ENCODE assay signal across 9 mouse cellular contexts in genomic region chr9:22532810-22533447, GRCm38 (mm10). TPM values are rescaled to one million over a fixed set of nuclear protein-coding genes. Genes with fewer than 3 reads are reported as not detected.
A peak's percentile ranks its signal among the peaks of the same experiment; 100 is the strongest.
DNase-seq lines count a peak whose midpoint lies in the region; ATAC-seq and TF ChIP-seq lines count a peak whose summit lies in the region.
"Had no signal": no experiment of that assay in that cellular context is flagged by ENCODE, and none has a peak within 500 bp of the region (broad histone marks: within the 10 kb centered on the region; RNA-seq: fewer than 3 reads in every experiment).

No protein-coding gene starts in this region.

- peak; percentile 64 for TF ChIP-seq CTCF in heart, adult 2 months (IDR thresholded peaks at IDR 0.05)
- TF ChIP-seq CTCF in liver, postnatal 0 days (IDR thresholded peaks at IDR 0.05; ENCODE audit: low read depth) = peak; percentile 60

- intact Hi-C loops in heart, adult 2 months (cut with DNase I) = no loop called here

- H3K36me3 ChIP-seq in heart, adult 2 months (ENCODE audit: control insufficient read depth, insufficient read depth, low read length) = no peaks in the 10 kb centered on the region
- no peaks in the 10 kb centered on the region for H3K36me3 ChIP-seq in heart, embryonic 12.5 days
- no peaks in the 10 kb centered on the region for H3K36me3 ChIP-seq in liver, postnatal 0 days (replicated peaks; ENCODE audit: insufficient read depth, low read length)

- DNase-seq in heart, adult 2 months = no peak
- DNase-seq in cerebellum, adult 11-12 months = peak; percentile 8
- DNase-seq in frontal cortex, postnatal 10 days (ENCODE audit: low spot score in 2 of 2) = peak; percentile 39 to 51
- DNase-seq in kidney, postnatal 36 days = peak; percentile 31 to 38
- DNase-seq in liver, postnatal 0 days = no peak
- peak; percentile 23 for DNase-seq in retina, adult 2 months (ENCODE audit: low read depth, low spot score)
- no peak for DNase-seq in urinary bladder, adult 2 months (ENCODE audit: low spot score)

- TF ChIP-seq EP300 in heart, adult 2 months (IDR thresholded peaks at IDR 0.05; ENCODE audit: insufficient read depth, low read depth, low read length) = no peak
- TF ChIP-seq EP300 in liver, postnatal 0 days (IDR thresholded peaks at IDR 0.05; ENCODE audit: low read depth) = no peak

- H3K9ac ChIP-seq in heart, adult 2 months (ENCODE audit: low read depth, low read length) = no peak overlapping the region
- H3K9ac ChIP-seq in heart, embryonic 12.5 days = no peak overlapping the region
- no peak overlapping the region for H3K9ac ChIP-seq in liver, postnatal 0 days (replicated peaks)

- no peaks in the 10 kb centered on the region for H3K79me2 ChIP-seq in heart, adult 2 months (replicated peaks; ENCODE audit: control insufficient read depth, insufficient read depth, low read length)

- no peak for TF ChIP-seq POLR2A in heart, adult 2 months (IDR thresholded peaks at IDR 0.05; ENCODE audit: insufficient read depth, low read depth, low read length)

- WGBS in heart, adult 2 months = 49% methylated on average over 9 of the region's 9 CpGs
- 52% methylated on average over 9 of the region's 9 CpGs for WGBS in heart, embryonic 12.5 days
- 45% methylated on average over 9 of the region's 9 CpGs for WGBS in liver, postnatal 0 days (ENCODE audit: insufficient replicate concordance)

- no peak overlapping the region for H3K4me2 ChIP-seq in heart, embryonic 12.5 days
- no peak overlapping the region for H3K4me2 ChIP-seq in liver, postnatal 0 days (ENCODE audit: low read depth, low read length)

- H3K27ac ChIP-seq in heart, adult 2 months = no peak overlapping the region
- H3K27ac ChIP-seq in heart, embryonic 12.5 days (ENCODE audit: poor library complexity, severe bottlenecking) = no peak overlapping the region
- no peak overlapping the region for H3K27ac ChIP-seq in liver, postnatal 0 days (ENCODE audit: low read depth)

- ATAC-seq in heart, embryonic 12.5 days (ENCODE audit: insufficient number of reproducible peaks, low FRiP score) = no peak
- ATAC-seq in liver, postnatal 0 days = no peak

- no peaks in the 10 kb centered on the region for H3K4me1 ChIP-seq in heart, adult 2 months (ENCODE audit: control insufficient read depth, insufficient read depth, low read length)
- H3K4me1 ChIP-seq in heart, embryonic 12.5 days (replicated peaks) = peaks cover 6% of the 10 kb centered on the region; the same call in 1 of the 2 replicates
- no peaks in the 10 kb centered on the region for H3K4me1 ChIP-seq in liver, postnatal 0 days (ENCODE audit: insufficient read depth)

- H3K9me3 ChIP-seq in heart, embryonic 12.5 days (replicated peaks) = no peaks in the 10 kb centered on the region
- no peaks in the 10 kb centered on the region for H3K9me3 ChIP-seq in liver, postnatal 0 days (ENCODE audit: low read length)

- H3K4me3 ChIP-seq in heart, adult 2 months = no peak overlapping the region
- H3K4me3 ChIP-seq in heart, embryonic 12.5 days = no peak overlapping the region
- H3K4me3 ChIP-seq in liver, postnatal 0 days (ENCODE audit: low read depth, low read length) = no peak overlapping the region
- H3K4me3 ChIP-seq: myocyte had no signal

- no peaks in the 10 kb centered on the region for H3K27me3 ChIP-seq in heart, adult 2 months (ENCODE audit: control insufficient read depth, insufficient read depth, low read length)
- no peaks in the 10 kb centered on the region for H3K27me3 ChIP-seq in heart, embryonic 12.5 days (replicated peaks)
- H3K27me3 ChIP-seq in liver, postnatal 0 days (ENCODE audit: insufficient read depth, low read length) = no peaks in the 10 kb centered on the region

RNA-seq across cellular contexts. Expression of gene Bbs9, which starts 57.4 kb away (rescaled TPM):
- total RNA-seq in heart, adult 2 months (2021) = 10 to 100 TPM; 11.9 to 12.4 TPM
- polyA plus RNA-seq in heart, adult 2 months (2012; rRNA removed) = 6.3 and 9.0 TPM in 2 replicates
- 7.8 and 8.0 TPM in 2 replicates for polyA plus RNA-seq in heart, embryonic 12.5 days (2016; fragmentation: Nextera tagmentation; extraction: Ambion mirVana)
- 1.6 and 1.8 TPM in 2 replicates for polyA plus RNA-seq in liver, postnatal 0 days (2015; fragmentation: Nextera tagmentation; extraction: Ambion mirVana)
- 14.3 TPM in 2 replicates for polyA plus RNA-seq in urinary bladder, adult 2 months (2012; rRNA removed)

Comparison
In these comparisons a context has a peak if more than half of its experiments do, and no peak if none do; other contexts are left out.
1. DNase-seq: peak in cerebellum, adult 11-12 months (single experiment), frontal cortex, postnatal 10 days (2 of 2), kidney, postnatal 36 days (2 of 2) and retina, adult 2 months (single experiment); none in heart, adult 2 months (0 of 2), liver, postnatal 0 days (single experiment) and urinary bladder, adult 2 months (single experiment).